ENCODE assay signal across 23 mouse cellular contexts in genomic region chr4:32920863-32921262, GRCm38 (mm10). TPM values are rescaled to one million over a fixed set of nuclear protein-coding genes. Genes with fewer than 3 reads are reported as not detected.
DNase-seq lines count a peak whose midpoint lies in the region; ATAC-seq and TF ChIP-seq lines count a peak whose summit lies in the region.
"Had no signal": no experiment of that assay in that cellular context is flagged by ENCODE, and none has a peak within 500 bp of the region (broad histone marks: within the 10 kb centered on the region; RNA-seq: fewer than 3 reads in every experiment).

No protein-coding gene starts in this region.

- no peak for TF ChIP-seq CTCF in midbrain, postnatal 0 days (IDR thresholded peaks at IDR 0.05)

- WGBS in forebrain, embryonic 10.5 days: 68% methylated on average over 7 of the region's 7 CpGs
- WGBS in forebrain, embryonic 12.5 days: 62% methylated on average over 7 of the region's 7 CpGs
- 74% methylated on average over 7 of the region's 7 CpGs for WGBS in midbrain, embryonic 11.5 days
- WGBS in midbrain, postnatal 0 days: 61% methylated on average over 7 of the region's 7 CpGs
- 59% methylated on average over 7 of the region's 7 CpGs for WGBS in midbrain, embryonic 13.5 days

- ATAC-seq in forebrain, embryonic 12.5 days (ENCODE audit: low FRiP score): no peak
- ATAC-seq in midbrain, embryonic 11.5 days (ENCODE audit: low FRiP score): no peak
- ATAC-seq in midbrain, postnatal 0 days (ENCODE audit: low FRiP score): no peak
- peak; percentile 52; the same call in 1 of the 2 replicates for ATAC-seq in common myeloid progenitor, adult 5-6 weeks (replicated peaks; ENCODE audit: low read depth, poor library complexity, severe bottlenecking)
- no peak for ATAC-seq in midbrain, embryonic 13.5 days
- ATAC-seq: intestine, embryonic 15.5 days; liver, embryonic 12.5 days had no signal

- H3K27me3 ChIP-seq in forebrain, embryonic 10.5 days (ENCODE audit: poor library complexity, severe bottlenecking): no peaks in the 10 kb centered on the region
- no peaks in the 10 kb centered on the region for H3K27me3 ChIP-seq in forebrain, embryonic 12.5 days
- H3K27me3 ChIP-seq in midbrain, embryonic 11.5 days (ENCODE audit: control insufficient read depth, insufficient read depth, low read length): no peaks in the 10 kb centered on the region
- no peaks in the 10 kb centered on the region for H3K27me3 ChIP-seq in midbrain, postnatal 0 days (ENCODE audit: insufficient read depth, low read length)
- H3K27me3 ChIP-seq in midbrain, embryonic 13.5 days: no peaks in the 10 kb centered on the region
- H3K27me3 ChIP-seq: CH12.LX; heart, embryonic 15.5 days; intestine, embryonic 15.5 days had no signal

- no peak for DNase-seq in forebrain, embryonic 10.5 days (ENCODE audit: extremely low spot score, low spot score)
- DNase-seq in midbrain, embryonic 11.5 days (ENCODE audit: low spot score, missing footprints): no peak
- no peak for DNase-seq in midbrain, postnatal 0 days (ENCODE audit: low spot score)
- no peak for DNase-seq in ovary, postnatal 10 days (ENCODE audit: low spot score)
- no peak for DNase-seq in layer of hippocampus, adult 9-11 months
- DNase-seq: cerebellum, adult 2 months; cerebellum, postnatal 36 days; gastrocnemius, postnatal 14 days; heart, postnatal 4 days; kidney, postnatal 36 days; lung, embryonic 14.5 days; retina, postnatal 1 day; right cerebral cortex, postnatal 4 days; thymus, adult 2 months had no signal

- no peaks in the 10 kb centered on the region for H3K36me3 ChIP-seq in forebrain, embryonic 10.5 days (replicated peaks)
- H3K36me3 ChIP-seq in forebrain, embryonic 12.5 days (replicated peaks): no peaks in the 10 kb centered on the region
- H3K36me3 ChIP-seq in midbrain, embryonic 11.5 days (ENCODE audit: control insufficient read depth, insufficient read depth, low read length): no peaks in the 10 kb centered on the region
- no peaks in the 10 kb centered on the region for H3K36me3 ChIP-seq in midbrain, postnatal 0 days (ENCODE audit: insufficient read depth, low read length)
- H3K36me3 ChIP-seq in midbrain, embryonic 13.5 days: no peaks in the 10 kb centered on the region
- H3K36me3 ChIP-seq: heart, embryonic 15.5 days; intestine, embryonic 15.5 days; liver, embryonic 12.5 days had no signal

- no peaks in the 10 kb centered on the region for H3K9me3 ChIP-seq in forebrain, embryonic 10.5 days
- no peaks in the 10 kb centered on the region for H3K9me3 ChIP-seq in forebrain, embryonic 12.5 days
- no peaks in the 10 kb centered on the region for H3K9me3 ChIP-seq in midbrain, embryonic 11.5 days (ENCODE audit: control insufficient read depth, low read length)
- no peaks in the 10 kb centered on the region for H3K9me3 ChIP-seq in midbrain, postnatal 0 days (ENCODE audit: low read length)
- H3K9me3 ChIP-seq in midbrain, embryonic 13.5 days: no peaks in the 10 kb centered on the region
- H3K9me3 ChIP-seq: heart, embryonic 15.5 days; intestine, embryonic 15.5 days; liver, embryonic 12.5 days had no signal

- peak overlapping the region; percentile 53 for H3K27ac ChIP-seq in forebrain, embryonic 10.5 days
- no peak overlapping the region for H3K27ac ChIP-seq in forebrain, embryonic 12.5 days
- H3K27ac ChIP-seq in midbrain, embryonic 11.5 days (ENCODE audit: low read depth, low read length): no peak overlapping the region
- H3K27ac ChIP-seq in midbrain, postnatal 0 days (ENCODE audit: low read depth, low read length): no peak overlapping the region
- H3K27ac ChIP-seq in midbrain, embryonic 13.5 days: no peak overlapping the region
- H3K27ac ChIP-seq: heart, embryonic 15.5 days; intestine, embryonic 15.5 days; liver, embryonic 12.5 days; macrophage had no signal

- peaks cover 79% of the 10 kb centered on the region for H3K4me1 ChIP-seq in forebrain, embryonic 10.5 days
- peaks cover 70% of the 10 kb centered on the region for H3K4me1 ChIP-seq in forebrain, embryonic 12.5 days
- peaks cover 39% of the 10 kb centered on the region for H3K4me1 ChIP-seq in midbrain, embryonic 11.5 days (ENCODE audit: control insufficient read depth, insufficient read depth, low read length)
- no peaks in the 10 kb centered on the region; the same call in 1 of the 2 replicates for H3K4me1 ChIP-seq in midbrain, postnatal 0 days (ENCODE audit: insufficient read depth, low read length)
- peaks cover 74% of the 10 kb centered on the region for H3K4me1 ChIP-seq in midbrain, embryonic 13.5 days (replicated peaks)

- H3K9ac ChIP-seq in forebrain, embryonic 12.5 days: no peak overlapping the region
- H3K9ac ChIP-seq in midbrain, embryonic 11.5 days (ENCODE audit: low read length): no peak overlapping the region
- H3K9ac ChIP-seq in midbrain, postnatal 0 days (replicated peaks; ENCODE audit: low read length, poor library complexity, severe bottlenecking): no peak overlapping the region
- peak overlapping the region; percentile 39; the same call in 1 of the 2 replicates for H3K9ac ChIP-seq in midbrain, embryonic 13.5 days (replicated peaks)
- H3K9ac ChIP-seq: heart, embryonic 15.5 days; intestine, embryonic 15.5 days; liver, embryonic 12.5 days; lung, embryonic 14.5 days had no signal

- H3K4me3 ChIP-seq in forebrain, embryonic 10.5 days: no peak overlapping the region
- H3K4me3 ChIP-seq in forebrain, embryonic 12.5 days (replicated peaks): no peak overlapping the region
- no peak overlapping the region for H3K4me3 ChIP-seq in midbrain, embryonic 11.5 days (ENCODE audit: low read depth, low read length)
- no peak overlapping the region for H3K4me3 ChIP-seq in midbrain, postnatal 0 days (ENCODE audit: low read depth, low read length)
- H3K4me3 ChIP-seq in midbrain, embryonic 13.5 days (replicated peaks): no peak overlapping the region
- H3K4me3 ChIP-seq: erythroblast, embryonic 14.5 days; heart, embryonic 15.5 days; intestine, embryonic 15.5 days; liver, embryonic 12.5 days had no signal

- no peak overlapping the region for H3K4me2 ChIP-seq in forebrain, embryonic 12.5 days
- H3K4me2 ChIP-seq in midbrain, embryonic 11.5 days: peak overlapping the region; percentile 19; the same call in 1 of the 2 replicates
- H3K4me2 ChIP-seq in midbrain, postnatal 0 days (ENCODE audit: low read depth, low read length, poor library complexity, severe bottlenecking): no peak overlapping the region
- peak overlapping the region; percentile 45 for H3K4me2 ChIP-seq in midbrain, embryonic 13.5 days (replicated peaks)
- H3K4me2 ChIP-seq: heart, embryonic 15.5 days; intestine, embryonic 15.5 days; liver, embryonic 12.5 days; lung, embryonic 14.5 days had no signal

RNA-seq across cellular contexts. Expression of gene Ankrd6, which starts 29.8 kb away (rescaled TPM):
- polyA plus RNA-seq in forebrain, embryonic 10.5 days (2016; fragmentation: Nextera tagmentation; extraction: Ambion mirVana): 11.9 and 12.4 TPM in 2 replicates
- polyA plus RNA-seq in forebrain, embryonic 12.5 days (2016; fragmentation: Nextera tagmentation; extraction: Ambion mirVana): 22.3 and 22.6 TPM in 2 replicates
- 33.2 and 37.3 TPM in 2 replicates for polyA plus RNA-seq in midbrain, embryonic 11.5 days (2014; fragmentation: Nextera tagmentation; extraction: Ambion mirVana)
- total RNA-seq in midbrain, postnatal 0 days (2014; rRNA removed): 38.1 and 44.7 TPM in 2 replicates
- polyA plus RNA-seq in midbrain, postnatal 0 days (2015; fragmentation: Nextera tagmentation; extraction: Ambion mirVana): 22.7 and 23.2 TPM in 2 replicates
- 1.7 and 1.9 TPM in 2 replicates for total RNA-seq in common myeloid progenitor, adult 5-6 weeks (2017)
- polyA plus RNA-seq in midbrain, embryonic 13.5 days (2015; fragmentation: Nextera tagmentation; extraction: Ambion mirVana): 30.4 and 32.2 TPM in 2 replicates

Comparison
In these comparisons a context has a peak if more than half of its experiments do, and no peak if none do; other contexts are left out.
1. H3K4me2 ChIP-seq: peak in midbrain, embryonic 11.5 days (single experiment) and midbrain, embryonic 13.5 days (single experiment); none in forebrain, embryonic 12.5 days (single experiment) and midbrain, postnatal 0 days (single experiment).